ENCODE assay signal across 13 mouse cellular contexts in the genomic region with DNA sequence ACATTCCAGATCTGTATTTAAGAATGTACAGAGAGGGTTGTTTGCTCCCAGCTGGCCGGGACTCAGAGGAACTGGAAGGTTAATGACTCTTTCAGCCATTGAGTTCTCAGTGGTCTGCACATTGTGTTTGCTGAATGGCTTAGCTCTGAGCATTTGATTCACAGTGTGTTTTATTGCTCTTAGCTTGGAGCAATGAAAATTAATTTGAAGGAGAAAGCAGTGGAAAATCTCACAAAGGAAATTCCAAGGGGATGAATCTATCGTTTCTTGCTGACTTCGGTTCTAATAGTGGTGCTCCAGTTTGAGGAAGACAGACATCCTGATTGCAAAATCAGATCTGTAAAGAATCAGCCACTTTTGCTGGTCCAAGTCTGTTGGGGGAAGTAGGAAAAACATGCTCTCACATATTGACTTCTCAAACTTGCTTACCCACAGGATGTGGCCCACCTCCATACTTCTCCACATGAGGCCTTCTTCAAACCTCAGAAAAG.
A peak's percentile ranks its signal among the peaks of the same experiment; 100 is the strongest.
DNase-seq lines count a peak whose midpoint lies in the region; ATAC-seq and TF ChIP-seq lines count a peak whose summit lies in the region.
"Had no signal": no experiment of that assay in that cellular context is flagged by ENCODE, and none has a peak within 500 bp of the region (broad histone marks: within the 10 kb centered on the region; RNA-seq: fewer than 3 reads in every experiment).

No protein-coding gene starts in this region.

- no peaks in the 10 kb centered on the region for H3K9me3 ChIP-seq in limb, embryonic 13.5 days
- H3K9me3 ChIP-seq: liver, embryonic 13.5 days had no signal

- H3K27me3 ChIP-seq in limb, embryonic 13.5 days = peaks cover 8% of the 10 kb centered on the region; the same call in 1 of the 2 replicates
- no peaks in the 10 kb centered on the region for H3K27me3 ChIP-seq in cerebellum, adult 2 months (ENCODE audit: control insufficient read depth, insufficient read depth, low read length)
- H3K27me3 ChIP-seq: liver, embryonic 13.5 days had no signal

- WGBS in limb, embryonic 13.5 days = 9% methylated on average over 3 of the region's 3 CpGs
- 80% methylated on average over 3 of the region's 3 CpGs for WGBS in cerebellum, adult 2 months

- intact Hi-C loops in gastrocnemius, postnatal 14 days (cut with DNase I; ENCODE audit: low total_unique reads) = no loop called here

- DNase-seq in gastrocnemius, postnatal 25 days = peak; percentile 10
- no peak for DNase-seq in gastrocnemius, postnatal 14 days
- no peak for DNase-seq in layer of hippocampus, adult 2 months (ENCODE audit: low spot score in 2 of 2)
- DNase-seq in layer of hippocampus, adult 11-12 months (ENCODE audit: low spot score) = no peak
- DNase-seq in NIH3T3 (ENCODE audit: low read depth) = peak; percentile 46
- DNase-seq in thymus, adult 18-20 months = no peak
- no peak for DNase-seq in cerebellum, adult 2 months
- DNase-seq: cerebellum, adult 11 months; liver, embryonic 13.5 days; right cerebral cortex, postnatal 14 days; thymus, adult 2 months had no signal

- no peaks in the 10 kb centered on the region for H3K36me3 ChIP-seq in limb, embryonic 13.5 days
- H3K36me3 ChIP-seq: liver, embryonic 13.5 days had no signal

- H3K27ac ChIP-seq in layer of hippocampus, adult 2 months = peak overlapping the region; percentile 78
- no peak overlapping the region for H3K27ac ChIP-seq in limb, embryonic 13.5 days
- no peak overlapping the region; the same call in 1 of the 2 replicates for H3K27ac ChIP-seq in cerebellum, adult 2 months (ENCODE audit: insufficient read depth, low read length)
- H3K27ac ChIP-seq: liver, embryonic 13.5 days had no signal

- H3K4me3 ChIP-seq in layer of hippocampus, adult 2 months = no peak overlapping the region
- H3K4me3 ChIP-seq in limb, embryonic 13.5 days = no peak overlapping the region
- H3K4me3 ChIP-seq in cerebellum, adult 2 months (replicated peaks; ENCODE audit: insufficient read depth, low read depth, low read length) = no peak overlapping the region
- H3K4me3 ChIP-seq: liver, embryonic 13.5 days had no signal

- H3K9ac ChIP-seq in limb, embryonic 13.5 days = no peak overlapping the region
- H3K9ac ChIP-seq: liver, embryonic 13.5 days had no signal

- TF ChIP-seq CTCF in layer of hippocampus, adult 2 months (conservative IDR thresholded peaks at IDR 0.05) = no peak
- no peak for TF ChIP-seq CTCF in cerebellum, adult 2 months (IDR thresholded peaks at IDR 0.05; ENCODE audit: borderline replicate concordance, insufficient read depth, low read depth, low read length)

- peaks cover 10% of the 10 kb centered on the region for H3K4me1 ChIP-seq in limb, embryonic 13.5 days
- peaks cover 8% of the 10 kb centered on the region; the same call in 1 of the 2 replicates for H3K4me1 ChIP-seq in cerebellum, adult 2 months (ENCODE audit: control insufficient read depth, insufficient read depth, low read length)
- H3K4me1 ChIP-seq: liver, embryonic 13.5 days had no signal

- ATAC-seq in limb, embryonic 13.5 days (ENCODE audit: low FRiP score, low read depth) = peak; percentile 67
- ATAC-seq: activated CD4-positive, CD25-positive, alpha-beta regulatory T cell, adult 4 months had no signal

- no peak overlapping the region for H3K4me2 ChIP-seq in limb, embryonic 13.5 days (replicated peaks)
- H3K4me2 ChIP-seq: liver, embryonic 13.5 days had no signal

- no peak for TF ChIP-seq POLR2A in cerebellum, adult 2 months (IDR thresholded peaks at IDR 0.05; ENCODE audit: borderline replicate concordance, insufficient read depth, low read length)

Comparison
In these comparisons a context has a peak if more than half of its experiments do, and no peak if none do; other contexts are left out.
1. DNase-seq: peak in gastrocnemius, postnatal 25 days (single experiment) and NIH3T3 (single experiment); none in gastrocnemius, postnatal 14 days (single experiment), layer of hippocampus, adult 2 months (0 of 2), layer of hippocampus, adult 11-12 months (single experiment), thymus, adult 18-20 months (0 of 2) and cerebellum, adult 2 months (0 of 2).